Mouse (Mus musculus): ENCODE results near the gene Nol9. TPM values are rescaled to one million over a fixed set of nuclear protein-coding genes. Genes with fewer than 3 reads are reported as not detected.

The Nol9 gene
- total RNA-seq, 2 experiments from 2014 or later: 16.4 to 19.2 TPM

GRCm38 (mm10) chr4:152043171-152043570 lies 4.0 kb downstream of the Nol9 start:
- no peak for DNase-seq (ENCODE audit: low spot score in 2 of 2)

DNA sequence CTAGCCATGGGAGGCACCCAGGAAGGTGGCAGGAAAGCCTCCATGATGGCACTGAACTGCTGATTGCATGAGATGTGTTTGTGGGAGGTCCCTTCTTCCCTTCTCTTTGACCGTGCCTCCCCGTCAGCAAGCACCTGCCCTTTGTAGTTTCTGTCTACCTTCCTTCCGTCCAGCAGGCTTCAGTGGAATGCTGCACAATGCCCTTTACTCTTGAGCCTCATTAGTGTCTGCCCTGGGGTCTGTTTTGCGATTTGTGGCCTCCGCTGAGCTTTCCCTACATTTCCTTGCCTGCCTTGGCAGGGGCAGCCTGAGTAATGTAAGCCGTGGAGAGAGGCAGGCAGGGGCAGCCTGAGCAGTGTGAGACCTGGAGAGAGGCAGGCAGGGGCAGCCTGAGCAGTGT lies 5.5 kb downstream of the Nol9 start:
- no peak for DNase-seq (ENCODE audit: low spot score in 2 of 2)

DNA sequence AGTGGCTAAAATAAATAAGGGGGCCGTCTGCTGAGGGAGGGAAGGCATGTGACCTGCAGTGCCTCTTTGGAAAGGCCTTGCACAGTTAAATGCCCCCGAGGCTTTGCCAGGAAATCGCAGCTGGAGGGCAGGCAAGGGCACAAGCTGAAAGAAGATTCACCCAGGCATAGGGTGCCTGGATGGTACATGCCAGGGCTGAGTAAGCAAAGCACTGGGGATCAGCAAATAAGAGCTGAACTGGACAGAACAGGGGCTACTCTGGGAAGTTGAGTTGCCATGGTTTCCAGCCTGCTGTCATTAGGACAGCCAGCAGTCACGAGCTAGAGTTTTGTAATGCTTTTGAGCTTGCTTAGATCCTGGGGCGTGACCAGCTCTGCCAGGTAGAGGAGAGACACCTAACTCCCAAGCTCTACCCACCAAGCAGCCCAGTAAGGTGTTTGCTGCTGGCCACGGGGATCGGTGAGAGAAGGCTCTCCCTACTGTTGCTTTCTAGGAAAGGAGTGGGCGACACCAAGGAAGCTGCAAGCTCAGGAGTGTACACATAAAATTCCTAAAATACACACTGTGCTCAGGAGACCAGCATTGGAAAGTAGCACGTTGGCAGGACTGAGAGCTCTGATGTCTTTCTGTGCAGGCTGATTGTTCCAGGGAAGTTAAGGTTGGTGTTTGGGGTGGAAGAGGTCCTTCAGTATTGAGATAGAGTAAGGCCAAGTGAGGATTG lies 23.4 kb downstream of the Nol9 start:
- peak; percentile 10 to 22 for DNase-seq (ENCODE audit: low spot score in 2 of 2)

DNA sequence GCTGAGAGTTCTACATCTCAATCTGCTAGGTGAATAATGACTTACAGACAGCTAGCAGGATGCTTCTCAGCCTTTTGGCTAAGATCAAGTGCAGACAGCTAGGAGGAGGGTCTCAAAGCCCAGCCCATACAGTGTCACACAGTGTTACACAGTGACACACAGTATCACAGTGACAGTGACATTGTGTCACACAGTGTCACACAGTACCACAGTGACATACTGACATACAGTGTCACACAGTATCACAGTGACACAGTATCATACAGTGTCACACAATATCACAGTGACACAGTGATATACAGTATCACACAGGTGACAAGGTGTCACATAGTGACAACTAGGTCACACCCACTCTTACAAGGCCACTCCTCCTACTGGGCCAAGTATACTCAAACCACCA lies 28.2 kb downstream of the Nol9 start:
- DNase-seq (ENCODE audit: low spot score in 2 of 2): no peak

DNA sequence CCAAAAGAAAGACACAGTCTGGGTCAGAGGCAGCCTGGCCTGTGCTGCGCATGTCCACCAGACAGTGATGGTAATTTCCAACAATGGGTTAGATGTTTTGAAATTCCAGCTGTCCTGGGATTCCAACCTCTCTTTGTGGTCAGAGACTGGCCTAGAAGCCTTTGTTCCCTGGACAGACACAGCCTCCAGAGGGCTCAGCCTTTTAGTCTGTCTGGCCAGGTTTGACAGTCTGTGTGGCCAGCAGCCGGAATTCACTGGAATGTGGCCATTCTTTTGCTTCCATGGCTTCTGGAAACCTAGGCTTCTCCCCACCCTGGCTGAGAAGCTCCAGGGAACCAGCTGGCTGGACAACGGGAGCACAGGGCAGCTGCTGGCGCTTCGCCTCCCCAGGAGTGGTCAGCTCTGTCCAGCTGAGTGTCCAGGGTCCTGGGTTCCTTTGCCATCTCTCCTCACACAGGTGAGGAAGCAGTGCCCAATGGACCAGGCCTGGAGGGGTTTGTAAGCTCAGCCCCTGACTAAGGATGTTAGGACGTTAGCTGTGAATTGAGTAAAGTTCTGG lies 29.1 kb downstream of the Nol9 start:
- no peak for DNase-seq (ENCODE audit: low spot score in 2 of 2)

DNA sequence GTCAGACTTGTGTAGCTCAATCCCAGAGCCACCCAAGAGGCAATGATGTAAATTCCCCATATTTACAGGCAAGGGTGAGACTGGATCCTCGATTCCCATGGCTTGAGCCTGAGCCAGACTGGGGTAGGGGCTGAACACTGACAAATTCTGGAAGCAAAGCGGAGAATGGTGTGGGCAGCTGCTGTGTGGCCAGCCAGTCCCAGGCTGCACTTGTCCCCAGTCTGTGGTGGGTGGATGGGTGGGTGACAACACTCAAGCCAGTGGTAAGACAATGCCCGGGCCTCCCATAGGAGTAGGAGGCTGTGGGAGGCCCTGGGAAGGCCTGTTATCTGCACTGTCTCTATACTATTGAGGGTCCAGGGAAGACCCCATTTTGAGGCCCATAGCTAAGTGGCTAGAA lies 30.1 kb downstream of the Nol9 start:
- DNase-seq (ENCODE audit: low spot score in 2 of 2): no peak

- no peak for DNase-seq (ENCODE audit: low spot score in 2 of 2)
Observed at GRCm38 (mm10) chr4:152070494-152071396, 31.6 kb downstream of the Nol9 start.

GRCm38 (mm10) chr4:152072121-152072601 lies 33.0 kb downstream of the Nol9 start, which contains the start of gene Plekhg5:
TSS of gene Plekhg5 (plus strand) at chr4:152072498.
- no peak for DNase-seq (ENCODE audit: low spot score in 2 of 2)

DNA sequence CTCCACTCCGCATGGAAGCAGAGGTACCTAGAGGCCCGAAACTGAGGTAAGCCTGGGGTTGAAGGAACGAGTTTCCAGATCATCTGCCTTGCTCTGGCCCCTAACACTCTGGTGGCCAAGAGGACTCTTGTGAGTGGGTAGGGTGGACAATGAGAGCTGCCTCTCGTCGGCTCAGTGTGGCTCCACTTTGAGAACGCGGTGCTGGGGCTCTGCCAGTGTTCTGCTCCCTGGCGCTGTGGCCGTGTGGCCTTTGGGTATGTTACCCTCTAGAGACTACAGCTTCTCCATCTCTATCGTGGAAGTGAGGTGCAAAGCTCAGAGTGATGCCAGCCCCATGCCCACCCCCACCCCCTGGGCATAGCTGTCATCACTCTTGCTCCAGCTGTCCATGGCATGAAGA lies 33.5 kb downstream of the Nol9 start:
- DNase-seq (ENCODE audit: low spot score in 2 of 2): no peak

DNA sequence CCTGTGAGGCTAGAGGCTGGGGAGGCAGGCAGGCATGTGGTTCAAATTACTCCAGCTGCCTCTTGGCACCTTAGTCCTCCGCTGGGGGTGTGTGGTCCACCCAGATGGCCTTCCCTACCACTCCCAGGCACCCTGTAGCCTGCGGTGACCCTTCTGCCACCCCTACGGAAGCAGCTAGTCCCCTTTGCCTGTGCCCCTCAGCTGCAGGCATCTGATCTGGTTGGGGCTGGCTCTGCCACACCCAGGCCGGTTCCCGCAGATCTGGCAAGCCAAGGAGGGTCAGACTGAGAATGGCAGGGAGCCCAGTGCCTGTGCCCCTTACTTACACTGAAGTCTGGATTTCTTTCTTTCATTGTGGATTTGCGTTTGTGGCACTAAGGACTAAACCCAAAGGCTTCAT lies 34.6 kb downstream of the Nol9 start:
- no peak for DNase-seq (ENCODE audit: low spot score in 2 of 2)

- DNase-seq (ENCODE audit: low spot score in 2 of 2): no peak
Observed at GRCm38 (mm10) chr4:152074548-152074947, 35.4 kb downstream of the Nol9 start.

- no peak for DNase-seq (ENCODE audit: low spot score in 2 of 2)
Observed at GRCm38 (mm10) chr4:152077191-152077590, 38.1 kb downstream of the Nol9 start.

DNA sequence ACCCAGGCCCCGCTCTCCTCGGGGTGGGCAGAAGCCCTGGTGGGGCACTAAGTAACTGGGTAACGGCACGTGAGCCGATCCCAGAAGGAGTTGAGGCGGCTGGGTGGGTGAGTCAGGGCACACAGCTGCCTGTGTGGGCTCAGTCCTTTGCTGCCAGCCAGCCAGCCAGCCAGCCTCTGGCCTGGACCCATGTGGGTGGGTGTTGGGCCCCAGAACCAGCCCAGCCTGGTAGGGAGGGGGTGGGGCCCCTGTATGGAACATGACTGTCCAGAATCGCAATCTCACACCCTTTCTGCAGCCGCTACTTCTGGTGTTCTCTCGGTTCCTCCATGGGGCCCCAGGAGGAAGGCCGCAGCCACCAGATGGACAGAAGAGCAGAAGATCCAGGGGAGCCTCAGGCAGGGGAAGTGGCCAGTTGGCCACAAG lies 39.0 kb downstream of the Nol9 start:
- peak; percentile 45 to 59 for DNase-seq (ENCODE audit: low spot score in 2 of 2)

- no peak for DNase-seq (ENCODE audit: low spot score in 2 of 2)
Observed at GRCm38 (mm10) chr4:152079261-152079660, 40.1 kb downstream of the Nol9 start.

- DNase-seq (ENCODE audit: low spot score in 2 of 2): no peak
Observed at GRCm38 (mm10) chr4:152079931-152080330, 40.8 kb downstream of the Nol9 start.

DNA sequence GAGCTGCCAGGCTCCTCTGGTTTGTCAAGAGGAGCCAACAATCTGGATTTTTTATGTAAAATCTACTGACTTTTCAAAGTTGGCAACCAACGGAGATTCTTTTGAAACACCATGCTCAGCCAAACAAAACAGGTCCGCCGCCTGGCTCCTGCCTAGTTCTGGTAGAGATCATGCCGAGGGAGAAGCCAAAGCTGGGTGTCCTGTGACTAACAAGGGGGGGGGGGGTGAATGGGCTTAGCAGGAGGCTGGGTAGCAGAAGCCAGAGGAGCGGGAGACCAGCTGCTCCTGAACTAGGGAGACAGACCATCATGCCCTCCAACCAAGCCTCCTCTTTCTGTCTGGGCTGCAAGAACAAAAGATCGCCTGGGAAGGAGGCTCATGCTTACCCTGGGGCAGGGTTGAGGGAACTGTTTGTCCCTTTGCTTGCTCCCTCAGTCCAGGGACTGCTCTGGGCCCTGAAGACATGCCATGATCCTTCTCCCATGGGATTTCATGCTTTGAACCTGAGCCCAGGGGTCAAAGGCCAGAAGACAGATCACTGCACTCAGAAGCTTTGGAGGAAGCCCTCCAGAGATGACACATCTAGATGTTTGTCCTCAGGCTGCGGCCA lies 44.6 kb downstream of the Nol9 start:
- no peak for DNase-seq (ENCODE audit: low spot score in 2 of 2)

- DNase-seq (ENCODE audit: low spot score in 2 of 2): no peak
Observed at GRCm38 (mm10) chr4:152084616-152085015, 45.5 kb downstream of the Nol9 start.

- DNase-seq (ENCODE audit: low spot score in 2 of 2): peak; percentile 52 to 68
Observed at GRCm38 (mm10) chr4:152086505-152087210, 47.5 kb downstream of the Nol9 start.

DNA sequence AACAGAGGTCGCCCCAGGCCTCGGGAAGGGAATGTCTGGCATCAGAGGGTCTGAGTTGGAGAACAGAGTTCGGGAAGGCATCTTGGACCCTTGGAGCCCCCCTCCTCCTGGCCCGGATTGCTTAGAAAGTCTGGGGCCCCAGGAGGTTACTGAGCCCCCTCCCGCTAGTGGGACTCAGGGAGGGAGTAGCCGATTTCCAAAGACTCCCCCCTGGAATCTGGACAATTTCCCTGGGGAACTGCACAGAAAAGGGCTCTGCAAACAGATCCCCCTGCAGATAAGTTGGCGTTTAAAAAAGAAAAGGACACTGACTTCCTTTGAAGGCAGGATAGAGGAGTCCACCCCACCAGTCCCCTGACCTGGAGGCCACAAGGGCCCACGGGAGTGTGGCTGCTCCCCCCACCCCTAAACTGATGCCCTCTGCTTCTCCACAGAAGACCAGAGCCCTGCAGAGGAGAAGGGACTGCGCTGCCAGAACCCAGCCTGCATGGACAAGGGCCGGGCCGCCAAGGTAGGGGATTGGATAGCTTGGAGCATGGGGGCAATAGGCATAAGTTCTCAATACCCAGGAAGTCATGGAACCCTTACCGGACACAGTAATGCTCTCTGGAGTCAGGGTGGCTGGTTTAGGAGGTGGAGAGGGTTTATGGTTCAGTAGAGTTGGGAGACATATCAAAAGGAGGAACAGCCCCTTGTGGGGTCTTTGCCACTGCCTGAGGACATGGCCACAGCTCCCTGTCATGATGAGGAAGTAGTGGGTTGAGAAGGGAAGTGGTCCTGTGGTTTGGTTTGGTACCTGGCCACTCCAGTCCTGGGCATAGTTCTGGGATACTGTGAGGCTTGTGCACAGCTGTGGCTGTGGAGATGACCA lies 48.3 kb downstream of the Nol9 start:
- DNase-seq (ENCODE audit: low spot score in 2 of 2): no peak

DNA sequence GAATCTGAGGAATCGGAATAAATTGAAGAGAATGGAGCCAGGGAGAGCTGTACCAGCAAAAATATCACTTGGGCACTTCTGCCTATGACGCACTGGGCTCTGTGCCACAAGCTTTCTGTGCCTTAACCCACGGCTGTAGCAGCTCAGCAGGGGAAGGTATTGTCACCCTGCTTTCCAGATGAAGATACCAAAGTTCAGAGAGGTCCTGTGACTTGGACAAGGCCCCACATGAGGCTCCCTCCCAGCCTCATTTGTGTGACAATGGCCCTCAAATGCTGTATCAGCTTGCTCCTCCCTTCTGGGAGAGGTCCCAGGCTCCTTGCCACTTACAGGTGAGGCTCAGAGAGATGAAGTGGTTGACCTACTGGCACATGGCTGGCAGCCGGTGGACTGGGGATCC lies 49.0 kb downstream of the Nol9 start:
- peak; percentile 79 to 81 for DNase-seq (ENCODE audit: low spot score in 2 of 2)

Data from left cerebral cortex, adult 18-20 months (tissue).